Mouse (Mus musculus) brown adipose tissue, adult 24 weeks (tissue): ENCODE results near the gene Eif5a. TPM values are rescaled to one million over a fixed set of nuclear protein-coding genes. Genes with fewer than 3 reads are reported as not detected.

Experiments
- H3K27ac ChIP-seq: fragments of 200-500 bp; replicated peaks from 2 replicates; pipeline ENCODE4 v1.5.1; 2012; ENCODE audit warnings: low read depth, mild to moderate bottlenecking, low read length
- H3K4me1 ChIP-seq: fragments of 200-500 bp; 2 replicates; pipeline ENCODE4 v1.6.1; 2012; ENCODE audit warnings: low read length, mixed read lengths; ENCODE audit not compliant: control insufficient read depth, insufficient read depth, insufficient read length
- H3K4me3 ChIP-seq: fragments of 200-500 bp; 2 replicates; pipeline ENCODE4 v1.5.1; 2012; ENCODE audit warnings: low read depth, mild to moderate bottlenecking, low read length, moderate library complexity; ENCODE audit not compliant: insufficient read depth
- polyA plus RNA-seq: library from polyadenylated mRNA; stranded (reverse); fragments of >200 nt; gene quantifications from 2 replicates; pipeline ENCODE4 v1.2.4, GENCODE M21; 2012; ENCODE audit not compliant: missing spikeins, insufficient read depth, insufficient read length

The Eif5a gene
- polyA plus RNA-seq, 1 experiment: 424 TPM

DNA sequence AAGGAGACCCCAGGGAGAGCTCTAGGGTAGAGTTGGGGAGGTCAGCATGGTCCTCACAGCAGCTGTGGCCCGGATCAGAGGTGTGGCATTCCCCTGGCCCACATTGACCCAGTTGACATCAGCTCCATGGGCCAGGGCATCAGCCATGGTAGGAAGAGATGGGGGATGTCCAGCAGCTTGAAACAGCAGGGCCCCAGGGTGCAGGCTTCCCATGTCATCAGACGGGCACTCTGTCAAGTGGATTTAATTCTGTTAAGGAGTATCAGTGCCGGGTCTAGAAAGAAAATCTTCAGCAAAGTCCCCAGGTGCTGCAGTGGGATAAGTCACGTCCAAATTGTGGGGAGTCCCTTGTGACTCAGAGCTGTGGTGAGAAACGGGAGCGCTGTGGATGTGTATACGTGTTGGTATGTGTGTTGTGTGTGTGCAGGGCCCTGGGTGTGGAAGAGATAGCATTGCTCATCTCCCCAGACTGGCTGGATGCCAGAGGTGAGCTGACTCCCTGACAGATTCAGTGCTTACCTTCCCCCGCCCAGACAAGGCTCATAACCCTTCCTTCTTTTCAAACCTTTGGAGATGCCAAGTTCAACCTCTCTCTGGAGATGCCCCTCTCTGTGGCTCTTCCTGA, 38.1 kb downstream of the Eif5a start:
- peaks cover 8% of the 10 kb centered on the region for H3K4me1 ChIP-seq
- H3K27ac ChIP-seq: peak overlapping the region; percentile 85
- H3K4me3 ChIP-seq: no peak overlapping the region

DNA sequence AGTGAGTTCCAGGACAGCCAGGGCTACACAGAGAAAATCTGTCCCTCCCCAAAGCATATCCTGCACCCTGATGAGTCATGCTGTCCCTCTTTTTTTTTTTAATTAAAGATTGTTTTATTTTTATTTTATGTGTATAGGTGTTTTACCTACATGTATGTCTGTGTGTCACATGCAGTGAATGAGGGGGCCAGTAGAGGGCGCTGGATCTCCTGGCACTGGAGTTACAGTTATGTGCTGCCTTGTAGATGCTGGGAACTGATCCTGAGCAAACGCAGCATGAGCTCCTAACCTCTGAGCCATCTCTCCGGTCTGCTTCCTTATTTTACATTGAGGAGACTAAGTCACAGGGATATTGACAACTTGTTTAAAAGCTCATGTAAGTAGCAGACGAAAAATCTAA, 38.7 kb downstream of the Eif5a start:
- Histone ChIP-seq H3K4me3 (no peak overlapping the region), H3K27ac (no peak overlapping the region)

DNA sequence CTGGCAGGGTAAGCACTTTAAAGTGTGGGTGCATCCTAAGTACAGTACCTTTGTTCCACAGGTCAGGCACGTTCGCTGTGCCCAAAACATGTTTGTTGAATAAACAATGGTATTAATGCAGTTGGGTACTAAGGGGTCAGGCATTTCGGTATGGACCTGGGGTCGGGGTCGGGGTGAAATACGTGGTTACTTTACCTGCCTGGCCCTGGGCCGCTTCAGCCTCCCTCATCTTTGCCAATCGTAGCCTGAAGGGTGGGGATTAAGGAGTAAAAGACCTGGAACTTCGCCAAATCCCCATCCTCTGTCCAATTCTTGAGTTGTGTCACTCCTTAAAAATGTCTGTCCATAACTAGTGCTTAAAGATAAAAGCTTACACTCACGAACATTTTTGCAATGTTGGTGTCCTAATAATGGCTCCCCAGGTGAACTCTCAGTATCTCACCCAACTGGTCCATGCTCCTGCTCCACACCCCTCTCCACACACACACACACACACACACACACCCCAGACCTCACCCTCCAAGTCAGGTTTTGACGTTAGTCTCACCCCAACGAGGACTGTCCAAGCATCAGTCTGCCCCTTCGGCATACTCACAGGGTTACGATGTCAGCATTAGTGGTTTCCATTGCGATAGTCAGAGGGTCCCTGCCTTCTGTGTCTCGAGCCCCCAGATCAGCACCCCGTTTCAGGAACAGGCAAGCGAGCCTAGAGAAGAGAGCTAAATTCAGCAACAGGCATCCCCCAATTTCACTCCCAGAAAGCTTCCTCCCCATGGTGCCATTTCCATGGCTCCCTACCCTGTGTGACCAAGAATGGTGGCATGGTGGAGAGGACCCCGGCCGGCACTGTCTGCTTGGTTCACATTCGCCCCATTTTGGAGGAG, 39.7 kb downstream of the Eif5a start:
- Histone ChIP-seq H3K4me1 (peaks cover 8% of the 10 kb centered on the region), H3K27ac (peak overlapping the region; percentile 91), H3K4me3 (peak overlapping the region; percentile 77)

More for the DNA sequence above, 38.7 kb downstream of the Eif5a start:
- peaks cover 8% of the 10 kb centered on the region for H3K4me1 ChIP-seq

DNA sequence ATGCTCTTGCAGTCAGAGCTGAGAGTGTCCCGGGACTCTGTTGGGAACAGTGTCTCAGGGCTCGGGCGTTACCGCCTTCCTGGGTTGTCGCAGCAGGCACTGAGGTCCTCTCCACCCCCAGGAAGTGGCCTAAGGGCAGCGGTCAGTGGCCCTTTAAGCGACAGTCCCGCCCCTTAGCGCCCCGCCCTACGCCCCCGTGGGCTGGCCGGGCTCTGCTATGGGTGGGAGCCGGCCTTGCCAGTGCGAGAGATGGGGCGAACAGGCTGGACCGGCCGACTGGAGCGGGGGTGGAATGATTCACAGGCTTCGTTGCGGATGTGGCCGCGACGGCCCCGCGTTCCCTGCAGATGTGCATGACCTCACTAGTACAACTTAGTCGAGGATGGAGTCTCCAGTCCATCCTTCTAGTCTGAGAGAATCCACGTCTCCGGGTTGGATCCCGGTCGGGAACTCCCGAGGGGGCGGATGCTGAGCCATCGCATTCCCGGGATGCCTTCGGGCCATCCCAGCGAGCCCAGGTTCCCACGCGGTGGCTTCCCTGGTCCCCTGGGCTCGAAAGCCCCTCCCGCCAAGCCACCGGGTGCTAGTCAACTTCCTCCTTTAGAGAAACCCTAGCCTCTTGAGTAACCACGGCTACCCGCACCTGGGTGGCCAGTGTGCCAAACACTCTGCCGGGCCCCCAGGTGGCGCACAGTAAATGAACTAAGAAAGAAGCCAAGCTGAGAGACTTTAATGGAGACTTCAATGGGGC, 40.7 kb downstream of the Eif5a start, which contains the start of gene Kctd11:
TSS of gene Kctd11 (minus strand) at position 554 of the 751 bp plus-strand sequence.
- peak within 1 kb of the TSS; percentile 77 for H3K4me3 ChIP-seq
- H3K27ac ChIP-seq: peak within 1 kb of the TSS; percentile 93
- peaks cover 9% of the 10 kb centered on the region for H3K4me1 ChIP-seq

DNA sequence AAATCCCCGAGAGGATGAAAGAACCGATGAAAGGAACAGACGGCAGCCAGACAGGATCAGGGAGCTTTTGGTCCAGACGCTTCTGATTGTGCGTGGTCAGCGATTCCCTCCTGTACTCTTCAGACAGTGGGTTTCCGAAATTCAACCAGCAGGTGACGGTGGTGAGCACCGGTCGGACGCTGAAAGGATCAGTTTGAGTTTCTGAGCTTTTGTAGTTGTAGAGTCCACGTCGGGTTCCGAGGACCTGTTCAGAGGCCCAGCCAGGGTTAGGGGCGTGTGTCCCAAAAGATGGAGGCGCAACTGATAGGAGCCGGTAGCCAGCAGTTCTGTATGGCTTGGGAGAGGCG, 41.3 kb downstream of the Eif5a start:
- H3K4me1 ChIP-seq: peaks cover 10% of the 10 kb centered on the region
- peak overlapping the region; percentile 93 for H3K27ac ChIP-seq
- peak overlapping the region; percentile 77 for H3K4me3 ChIP-seq

DNA sequence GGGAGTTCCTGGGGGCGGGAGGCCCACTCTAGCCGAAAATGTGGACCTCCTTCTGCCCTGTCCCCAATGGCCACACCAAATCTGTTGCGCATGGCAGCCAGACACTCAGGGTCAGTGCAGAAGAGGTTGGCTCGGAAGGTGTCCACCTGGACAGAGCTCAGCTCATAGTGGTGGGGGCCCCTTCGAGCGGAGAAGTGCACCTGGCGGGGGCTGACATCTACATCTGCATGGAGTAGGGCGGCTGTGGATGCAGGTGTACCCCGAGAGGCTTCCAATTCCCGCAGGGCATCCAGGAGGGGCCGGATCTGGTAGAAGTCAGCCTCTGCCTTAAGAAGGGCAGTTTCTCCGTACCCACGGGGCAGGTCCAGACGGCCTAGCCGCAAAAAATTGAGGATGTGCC, 42.0 kb downstream of the Eif5a start:
- peaks cover 10% of the 10 kb centered on the region for H3K4me1 ChIP-seq
- no peak overlapping the region for H3K27ac ChIP-seq
- H3K4me3 ChIP-seq: peak overlapping the region; percentile 77

DNA sequence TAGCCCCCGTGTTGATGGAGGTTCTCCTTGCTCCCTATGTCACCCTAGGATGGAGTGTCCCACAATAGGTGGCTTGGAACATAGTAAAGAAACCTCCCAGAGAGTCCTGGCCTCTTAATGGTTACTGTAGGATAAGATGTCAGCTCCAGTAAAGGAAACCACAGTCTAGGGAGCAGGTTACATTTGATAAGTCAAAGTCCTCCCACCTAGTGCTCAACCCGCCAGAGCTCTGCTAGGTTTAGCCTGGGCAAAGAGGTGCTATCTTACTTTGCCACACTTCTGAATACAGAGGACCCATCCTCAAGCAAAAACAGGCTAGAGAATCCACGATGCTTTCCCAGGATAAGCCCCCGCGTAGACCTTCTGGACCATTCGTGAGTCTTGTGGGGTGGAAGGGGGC, 42.8 kb downstream of the Eif5a start:
- H3K4me3 ChIP-seq: peak overlapping the region; percentile 77
- H3K27ac ChIP-seq: peak overlapping the region; percentile 15; the same call in 1 of the 2 replicates
- peaks cover 8% of the 10 kb centered on the region for H3K4me1 ChIP-seq

DNA sequence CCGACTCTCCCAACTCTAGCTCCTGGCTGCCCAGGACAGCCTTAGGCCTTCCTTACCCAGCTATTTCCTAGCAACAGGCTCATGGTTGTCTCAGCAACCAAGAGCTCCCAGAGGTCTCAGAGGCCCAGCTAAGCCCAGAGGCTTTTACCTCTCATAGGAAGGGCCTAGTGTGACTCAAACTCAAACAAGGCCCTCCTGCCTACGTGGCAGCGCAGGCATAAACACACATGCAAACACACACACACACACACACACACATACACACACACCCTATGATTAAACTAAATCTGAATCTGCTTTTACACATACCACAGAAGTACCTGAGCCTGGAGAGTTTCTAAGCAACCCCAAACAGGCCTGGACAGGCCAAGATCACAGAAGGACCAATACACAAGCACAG, 43.4 kb downstream of the Eif5a start:
- Histone ChIP-seq H3K4me1 (peaks cover 6% of the 10 kb centered on the region), H3K4me3 (peak overlapping the region; percentile 7; the same call in 1 of the 2 replicates), H3K27ac (peak overlapping the region; percentile 17; the same call in 1 of the 2 replicates)

DNA sequence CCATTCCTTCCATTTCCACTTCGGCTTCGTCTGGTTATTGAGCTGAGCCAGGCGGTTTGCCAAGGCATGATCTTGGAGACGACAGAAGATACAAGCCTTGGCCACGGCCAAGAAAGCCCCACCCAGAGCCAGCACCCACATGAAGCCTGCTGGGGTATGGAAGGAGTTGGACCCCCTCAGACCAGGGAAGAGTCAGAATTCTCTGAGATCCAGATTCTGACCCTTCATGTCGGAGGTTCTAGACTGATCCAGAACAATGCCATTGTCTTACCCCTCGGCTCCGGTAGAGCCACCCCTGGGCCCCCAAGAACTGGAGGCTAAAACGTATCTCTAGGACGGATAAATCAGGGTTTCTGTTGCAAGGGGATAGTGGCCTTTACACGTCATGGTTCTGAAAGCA, 43.9 kb downstream of the Eif5a start, which contains the start of gene Tmem95:
TSS of gene Tmem95 (minus strand) at position 141 of the 400 bp plus-strand sequence.
- H3K27ac ChIP-seq: peak within 1 kb of the TSS; percentile 17; the same call in 1 of the 2 replicates
- peak within 1 kb of the TSS; percentile 11; the same call in 1 of the 2 replicates for H3K4me3 ChIP-seq

DNA sequence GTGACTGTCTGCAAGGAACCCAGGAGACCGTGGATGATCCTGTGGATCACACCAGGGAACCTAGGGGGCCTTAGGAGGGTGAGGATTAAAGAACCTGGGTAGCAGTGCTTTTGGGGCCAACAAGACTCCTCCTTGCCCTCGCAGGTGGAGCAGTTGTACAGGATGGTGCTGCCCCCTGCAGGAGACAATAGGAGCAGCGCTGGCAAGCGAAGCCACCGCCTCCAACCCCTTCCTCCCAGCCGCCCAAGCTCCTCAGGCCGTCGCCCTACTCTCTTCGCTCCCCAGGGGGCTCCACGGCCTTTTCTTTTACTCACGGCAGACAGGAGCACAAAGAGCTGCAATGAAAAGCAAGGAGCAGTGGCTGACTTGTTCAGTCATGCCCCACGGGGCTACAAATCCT, 44.9 kb downstream of the Eif5a start:
- Histone ChIP-seq H3K4me3 (no peak overlapping the region), H3K4me1 (peaks cover 6% of the 10 kb centered on the region), H3K27ac (peak overlapping the region; percentile 30)

More for the DNA sequence above, 43.9 kb downstream of the Eif5a start, which contains the start of gene Tmem95:
- H3K4me1 ChIP-seq: peaks cover 6% of the 10 kb centered on the region

DNA sequence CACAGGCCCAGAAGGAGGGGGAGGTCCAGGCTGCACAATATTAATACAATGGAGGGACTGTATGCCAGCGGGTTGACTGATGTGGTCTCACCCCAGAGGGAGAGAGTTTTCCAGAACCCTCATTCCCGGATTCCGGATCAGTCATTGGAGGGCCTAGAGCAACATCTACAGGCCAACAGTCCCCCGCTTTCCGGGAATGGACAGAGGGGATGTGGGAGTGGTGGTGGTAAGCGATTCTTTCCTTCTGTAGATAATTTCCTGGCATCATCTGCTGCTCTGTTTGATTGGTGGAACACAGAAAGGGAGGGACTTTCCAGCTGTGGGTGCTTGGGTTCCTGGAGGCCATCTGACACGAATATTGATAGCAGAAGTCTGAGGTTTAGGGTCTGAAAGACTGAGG, 45.6 kb downstream of the Eif5a start:
- Histone ChIP-seq H3K4me3 (no peak overlapping the region), H3K4me1 (peaks cover 6% of the 10 kb centered on the region), H3K27ac (peak overlapping the region; percentile 30)

DNA sequence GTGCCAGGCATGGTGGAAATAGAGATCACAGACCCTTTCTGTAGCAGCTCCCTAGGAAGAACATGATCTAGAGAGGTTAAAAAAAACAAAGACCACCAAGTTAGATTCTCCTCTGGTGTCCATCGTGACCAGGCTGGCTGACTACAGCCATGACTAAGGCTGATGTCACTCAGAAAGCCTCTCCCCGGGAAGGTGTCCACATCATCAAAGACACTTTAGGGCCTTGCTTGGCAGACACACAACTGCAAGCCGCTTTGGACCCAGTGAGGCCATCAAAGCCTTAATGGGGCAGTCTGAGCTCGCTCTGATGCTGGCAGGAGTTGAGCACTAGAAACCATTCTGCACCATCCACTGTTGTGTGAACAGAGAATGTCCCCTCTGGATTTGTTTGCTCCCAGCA, 49.3 kb downstream of the Eif5a start:
- no peak overlapping the region for H3K27ac ChIP-seq
- H3K4me1 ChIP-seq: peaks cover 5% of the 10 kb centered on the region; the same call in 1 of the 2 replicates
- no peak overlapping the region for H3K4me3 ChIP-seq

DNA sequence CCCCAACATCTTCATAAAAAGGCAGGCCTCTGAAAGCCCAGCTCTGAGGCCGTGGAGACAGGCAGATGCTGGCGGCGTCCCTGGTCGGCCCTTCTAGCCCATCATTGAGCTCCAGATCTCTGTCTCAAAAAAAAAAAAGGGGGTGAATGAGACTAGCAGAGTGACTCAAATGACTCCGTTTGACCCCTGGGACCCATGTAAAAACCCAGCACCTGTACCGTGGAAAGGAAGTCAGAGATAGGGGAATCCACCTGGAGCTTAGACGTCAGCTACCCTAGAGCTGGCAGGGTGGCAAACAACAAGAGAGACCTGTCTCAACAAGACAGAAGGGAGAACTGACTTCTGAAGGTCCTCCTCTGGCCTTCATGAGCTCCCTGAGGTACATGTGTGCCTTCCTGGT, 49.9 kb downstream of the Eif5a start:
- Histone ChIP-seq H3K4me3 (no peak overlapping the region), H3K27ac (no peak overlapping the region), H3K4me1 (peaks cover 10% of the 10 kb centered on the region; the same call in 1 of the 2 replicates)

DNA sequence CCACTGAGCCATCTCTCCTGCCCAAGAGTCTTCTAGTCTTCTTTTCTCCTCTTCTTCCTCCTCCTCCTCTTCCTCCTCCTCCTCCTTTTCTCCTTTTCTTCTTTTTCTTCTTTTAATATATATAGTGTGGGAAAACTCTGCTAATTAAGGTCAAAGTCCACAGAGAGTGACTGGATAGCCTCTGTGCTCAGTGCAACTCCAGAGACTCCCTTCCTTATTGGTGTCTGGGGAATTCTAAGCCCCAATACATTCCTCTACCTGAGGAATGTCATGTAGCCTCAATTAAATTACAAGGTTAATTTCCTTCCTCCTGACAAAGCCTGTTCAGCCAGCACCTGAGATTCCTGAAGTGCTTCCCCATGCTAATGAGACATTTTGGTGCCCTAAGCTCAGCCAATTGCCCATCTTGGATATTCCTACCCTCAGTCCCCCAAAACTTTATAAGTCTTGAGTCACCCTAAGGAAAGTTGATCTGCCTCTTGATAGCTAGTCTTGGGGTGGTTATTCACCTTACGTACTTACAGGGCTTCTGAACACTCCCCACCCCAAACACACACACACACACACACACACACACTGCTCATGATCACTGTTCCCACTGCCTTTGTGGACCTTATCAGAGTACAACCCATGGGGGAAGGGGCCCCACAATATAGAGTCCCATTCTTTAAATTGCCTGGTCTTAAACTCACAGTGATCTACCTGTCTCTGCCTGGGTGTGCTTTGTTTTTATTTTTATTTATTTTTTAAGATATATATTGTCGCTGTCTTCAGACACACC, 51.3 kb downstream of the Eif5a start:
- Histone ChIP-seq H3K4me1 (peaks cover 9% of the 10 kb centered on the region; the same call in 1 of the 2 replicates), H3K4me3 (no peak overlapping the region), H3K27ac (0 out of 2 replicates have a peak overlapping the region, but pooled peaks have one; percentile 47)
